Mouse (Mus musculus) heart, postnatal 0 days (tissue): ENCODE data around the gene Gpd2.

Source experiments
- CTCF ChIP-seq: IDR thresholded peaks from 2 replicates; pipeline ENCODE4 v1.5.1; 2016; ENCODE audit warnings: antibody characterized with exemption, control low read depth, low read depth
- EP300 ChIP-seq: IDR thresholded peaks from 2 replicates; pipeline ENCODE4 v1.6.1; 2016; ENCODE audit warnings: antibody characterized with exemption, low read depth

DNA sequence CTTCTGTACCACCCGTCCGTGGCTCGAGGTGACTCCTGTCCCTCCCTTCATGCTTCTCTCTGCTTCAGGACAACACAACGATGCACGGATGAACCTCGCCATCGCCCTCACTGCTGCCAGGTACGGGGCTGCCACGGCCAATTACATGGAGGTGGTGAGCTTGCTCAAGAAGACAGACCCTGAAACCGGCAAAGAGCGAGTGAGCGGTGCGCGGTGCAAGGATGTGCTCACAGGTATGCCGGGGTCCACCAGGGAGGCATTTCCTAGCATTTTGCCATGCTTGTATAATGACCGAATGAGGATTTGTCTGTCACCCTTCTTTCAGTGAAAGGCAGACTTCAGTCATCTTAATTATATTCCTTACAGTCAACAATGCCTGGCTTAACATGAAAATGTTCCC, 101.3 kb downstream of the Gpd2 start:
- TF ChIP-seq EP300 (no peak), CTCF (no peak)
